Mouse (Mus musculus): ENCODE data around the gene Col9a1.

Gene Col9a1

GRCm38 (mm10) chr1:24294979-24295942 lies 117.9 kb downstream of the Col9a1 start:
- no peak for DNase-seq (ENCODE audit: low spot score in 2 of 2)

DNA sequence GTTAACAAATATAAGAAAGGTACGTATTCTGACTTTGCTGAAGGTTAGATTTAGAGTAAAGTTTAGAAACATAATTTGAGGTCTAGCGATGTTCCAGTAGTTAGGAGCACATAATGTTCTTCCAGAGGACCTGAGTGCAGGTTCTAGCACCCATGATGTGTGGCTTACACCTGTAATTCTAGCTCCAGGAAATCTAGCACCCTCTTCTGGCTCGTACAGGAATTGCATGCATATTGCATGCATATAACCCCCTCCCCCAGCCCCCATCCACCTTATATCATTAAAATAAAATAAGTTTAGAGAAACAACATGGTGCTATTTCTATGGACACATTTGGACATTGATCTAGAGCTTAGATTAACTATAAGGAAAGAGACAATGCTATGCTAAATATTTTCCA lies 123.3 kb downstream of the Col9a1 start:
- DNase-seq (ENCODE audit: low spot score in 2 of 2): no peak

Data from cerebellum, postnatal 4 days (tissue).